Mouse (Mus musculus) left cerebral cortex, postnatal 14 days (tissue): ENCODE results near the gene Ccer2. TPM values are rescaled to one million over a fixed set of nuclear protein-coding genes. Genes with fewer than 3 reads are reported as not detected.
A peak's percentile ranks its signal among the peaks of the same experiment; 100 is the strongest.

ENCODE experiments used
- DNase-seq, 2 experiments: peaks; one replicate each; pipeline ENCODE4 v3.0.0; 2021 to 2022; ENCODE audit warnings: low spot score in 2 of 2, mixed read lengths in 1 of 2
- intact Hi-C: fragments of 180-260 bp; cut with DNase I; formaldehyde crosslinking; loops from one replicate; pipeline ENCODE4 v1.15.1; 2025
- total RNA-seq, 2 experiments: library from RNA; stranded (reverse); gene quantifications; 2 replicates each; pipeline ENCODE4 v1.2.3; 2021

Gene Ccer2
- total RNA-seq, 2 experiments from 2014 or later: 1.3 TPM

DNA sequence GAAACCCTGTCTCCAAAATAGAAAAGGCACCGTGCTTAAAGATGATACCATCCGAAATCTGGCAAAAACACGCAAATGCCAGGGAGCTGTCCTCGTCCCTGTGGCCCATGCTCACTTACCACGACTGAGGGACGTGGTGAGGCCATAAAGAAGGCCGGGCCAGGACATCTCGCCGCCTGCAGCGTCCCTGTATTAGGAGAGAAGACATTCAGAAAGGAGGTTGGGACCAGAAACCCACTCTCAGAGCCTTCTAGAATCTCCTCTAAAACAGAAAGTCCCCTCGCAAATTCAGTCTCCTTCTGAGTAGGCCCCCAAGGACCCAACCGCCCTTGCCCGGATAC, 14.6 kb upstream of the Ccer2 start:
- no peak for DNase-seq
- intact Hi-C loops: no loop called here

GRCm38 (mm10) chr7:28741709-28742438, 14.1 kb upstream of the Ccer2 start, which contains the start of the genes Mrps12 and Sars2:
TSS of gene Mrps12 (minus strand) at chr7:28741820.
TSS of gene Sars2 (plus strand) at chr7:28741992.
- DNase-seq: peak; percentile 95 to 99
- intact Hi-C loops: no loop called here

DNA sequence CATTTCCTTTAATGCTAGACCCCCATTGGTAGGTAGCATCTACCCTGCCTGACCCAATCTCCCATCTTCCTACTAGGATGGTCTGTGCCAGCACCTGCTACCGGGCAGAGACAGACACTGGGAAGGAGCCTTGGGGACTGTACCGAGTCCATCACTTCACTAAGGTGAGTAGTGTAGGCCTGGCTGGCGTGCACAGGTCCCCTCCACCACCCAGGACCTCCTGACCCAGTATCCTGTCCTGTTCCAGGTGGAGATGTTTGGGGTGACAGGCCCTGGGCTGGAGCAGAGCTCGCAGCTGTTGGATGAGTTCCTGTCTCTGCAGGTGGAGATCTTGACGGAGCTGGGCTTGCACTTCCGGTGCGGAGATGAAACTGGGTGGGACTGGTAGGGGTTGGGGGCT, 6.0 kb upstream of the Ccer2 start:
- intact Hi-C loops: no loop called here
- DNase-seq: no peak

- DNase-seq: no peak
- intact Hi-C loops: no loop called here
Measured at GRCm38 (mm10) chr7:28758623-28759022, 2.6 kb downstream of the Ccer2 start.

DNA sequence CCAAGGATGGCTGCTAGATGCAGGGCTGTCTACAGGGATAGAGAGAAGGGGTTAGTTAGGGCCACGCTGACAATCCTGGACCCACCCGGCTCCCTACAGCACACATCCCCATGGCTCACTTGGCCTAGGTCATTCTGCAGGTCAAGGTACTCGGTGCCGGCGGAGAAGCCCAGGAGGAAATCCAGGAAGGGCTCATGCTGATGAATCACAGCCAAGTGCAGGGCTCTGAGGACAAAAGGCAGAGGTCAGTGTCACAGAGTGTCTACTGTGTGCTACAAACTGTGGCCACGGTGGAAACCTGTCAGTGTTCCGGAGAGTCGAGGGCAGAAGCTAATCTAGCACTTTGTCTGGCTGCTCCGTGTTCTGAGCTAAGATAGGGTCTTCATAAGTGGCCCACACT, 5.9 kb downstream of the Ccer2 start:
- intact Hi-C loops: no loop called here
- DNase-seq: no peak

DNA sequence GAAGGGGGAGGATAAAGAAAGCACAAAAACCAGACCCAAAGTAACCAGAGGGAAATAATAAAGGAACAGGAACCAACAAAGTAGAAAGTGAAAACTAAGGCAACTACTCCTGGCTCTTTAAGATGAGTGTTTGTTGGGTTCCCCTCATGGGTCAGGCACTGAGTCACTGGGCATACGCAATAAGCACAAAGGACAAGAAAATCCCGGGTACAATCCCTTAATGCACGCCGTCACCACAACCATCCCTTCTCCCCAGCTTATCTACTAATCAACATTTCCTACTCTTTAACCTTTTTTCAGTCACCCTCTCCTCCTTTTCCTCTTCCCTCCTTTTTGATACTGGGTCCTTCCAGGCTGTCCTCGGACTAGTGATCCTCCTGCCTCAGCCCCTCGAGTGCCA, 9.2 kb downstream of the Ccer2 start:
- intact Hi-C loops: no loop called here

GRCm38 (mm10) chr7:28766173-28766879, 10.4 kb downstream of the Ccer2 start, which contains the start of gene Sirt2:
TSS of gene Sirt2 (plus strand) at chr7:28766735.
- intact Hi-C loops: no loop called here
- DNase-seq: peak; percentile 99

More for the DNA sequence above, 9.2 kb downstream of the Ccer2 start:
- no peak for DNase-seq

DNA sequence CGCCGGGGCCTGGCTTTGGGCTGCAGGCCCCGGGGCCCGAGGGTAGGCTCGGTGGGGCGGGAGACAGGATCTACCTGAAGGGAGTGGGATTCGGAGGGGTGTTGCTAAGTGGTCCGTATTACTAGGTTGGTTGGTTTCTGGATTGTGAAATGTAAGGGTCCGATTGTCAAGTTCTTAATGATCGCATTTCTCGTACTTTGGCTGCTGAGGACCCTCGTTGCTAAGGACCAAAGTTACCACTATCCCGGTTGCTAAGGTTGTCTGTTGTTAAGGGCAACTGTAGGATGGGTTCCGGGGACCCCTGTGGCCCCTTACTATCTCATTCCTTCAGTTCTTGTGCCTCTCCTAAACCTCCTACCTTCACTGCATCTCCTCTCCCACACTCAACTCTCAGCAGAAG, 10.9 kb downstream of the Ccer2 start:
- intact Hi-C loops: no loop called here

GRCm38 (mm10) chr7:28767462-28767965, 11.5 kb downstream of the Ccer2 start, which contains the start of gene Nfkbib:
TSS of gene Nfkbib (minus strand) at chr7:28767512.
- no peak for DNase-seq
- intact Hi-C loops: no loop called here

More for the DNA sequence above, 10.9 kb downstream of the Ccer2 start:
- no peak for DNase-seq

- no peak for DNase-seq
- intact Hi-C loops: no loop called here
Measured at GRCm38 (mm10) chr7:28769414-28769958, 13.5 kb downstream of the Ccer2 start.

- intact Hi-C loops: no loop called here
- DNase-seq: no peak
Measured at GRCm38 (mm10) chr7:28770309-28770708, 14.3 kb downstream of the Ccer2 start.

DNA sequence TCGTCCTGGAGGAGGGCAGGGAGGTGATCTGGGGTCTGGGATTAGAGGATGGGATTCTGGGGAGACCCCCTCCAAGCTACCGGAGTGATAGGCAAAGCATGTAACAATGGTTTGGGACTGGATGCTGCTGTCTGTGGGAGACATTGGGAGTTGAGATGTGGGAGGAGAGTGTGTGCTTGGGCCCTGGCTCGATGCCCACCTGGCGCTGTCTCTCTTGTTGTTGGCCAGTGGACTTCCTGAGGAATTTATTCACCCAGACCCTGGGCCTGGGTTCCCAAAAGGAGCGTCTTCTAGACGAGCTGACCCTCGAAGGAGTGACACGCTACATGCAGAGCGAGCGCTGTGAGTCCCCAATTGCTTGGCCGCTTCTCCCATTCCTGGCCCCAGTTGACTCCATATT, 15.9 kb downstream of the Ccer2 start:
- DNase-seq: no peak
- intact Hi-C loops: no loop called here

- intact Hi-C loops: no loop called here
Measured at GRCm38 (mm10) chr7:28773163-28773562, 17.2 kb downstream of the Ccer2 start.

GRCm38 (mm10) chr7:28774164-28774563, 18.2 kb downstream of the Ccer2 start:
- intact Hi-C loops: no loop called here
- no peak for DNase-seq

More at GRCm38 (mm10) chr7:28773163-28773562, 17.2 kb downstream of the Ccer2 start:
- DNase-seq: no peak

GRCm38 (mm10) chr7:28775129-28775528, 19.2 kb downstream of the Ccer2 start:
- intact Hi-C loops: no loop called here
- no peak for DNase-seq

DNA sequence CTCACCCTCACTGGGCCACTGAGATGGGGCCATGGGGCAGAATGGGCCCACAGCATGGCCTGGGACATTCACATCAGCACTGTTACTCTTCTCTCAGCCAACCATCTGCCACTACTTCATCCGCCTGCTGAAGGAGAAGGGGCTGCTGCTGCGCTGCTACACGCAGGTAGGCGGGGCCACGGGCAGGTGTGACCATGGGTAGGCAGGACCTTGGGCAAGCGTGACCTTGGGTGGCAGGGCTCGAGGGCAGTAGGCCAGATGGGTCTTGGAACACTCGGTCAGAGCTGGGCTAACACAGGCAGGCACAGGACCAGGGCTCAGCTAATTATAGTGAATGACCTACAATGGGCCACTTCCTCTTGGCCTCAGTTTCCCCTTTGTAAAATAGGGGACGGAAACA, 22.9 kb downstream of the Ccer2 start:
- DNase-seq: no peak
- intact Hi-C loops: no loop called here

GRCm38 (mm10) chr7:28780067-28780658, 24.2 kb downstream of the Ccer2 start:
- DNase-seq: peak; percentile 94
- intact Hi-C loops: loop anchor here (10.0 kb wide), 1 partner anchor 255 kb away; no protein-coding TSS in a partner anchor

- intact Hi-C loops: loop anchor here (10.0 kb wide), 1 partner anchor 254 kb away; no protein-coding TSS in a partner anchor
- peak in 1 of 2 experiments; percentile 62 for DNase-seq
Measured at GRCm38 (mm10) chr7:28780857-28781256, 24.9 kb downstream of the Ccer2 start.

DNA sequence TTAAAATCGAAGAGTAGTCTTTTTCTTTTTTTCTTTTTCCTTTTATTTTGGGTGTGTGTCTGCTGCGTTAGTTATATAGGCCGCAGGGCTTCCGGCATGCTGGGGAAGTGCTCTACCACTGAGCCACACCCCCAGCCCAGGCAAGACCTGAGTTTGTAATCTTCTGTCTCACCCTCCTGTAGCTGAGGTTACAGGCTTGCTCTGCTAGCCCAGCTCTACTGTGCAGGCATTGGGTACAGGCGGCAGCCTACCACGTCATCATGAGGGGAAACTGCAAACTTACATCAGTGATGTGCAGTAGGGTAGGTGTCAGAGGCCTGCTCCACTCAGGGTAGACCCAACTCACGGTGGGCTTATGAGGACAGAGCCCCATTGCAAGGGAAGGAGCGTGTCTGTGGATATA, 25.3 kb downstream of the Ccer2 start:
- intact Hi-C loops: loop anchor here (10.0 kb wide), 1 partner anchor 254 kb away; no protein-coding TSS in a partner anchor
- DNase-seq: no peak

GRCm38 (mm10) chr7:28785161-28785560, 29.2 kb downstream of the Ccer2 start:
- intact Hi-C loops: loop anchor here (10.0 kb wide), 1 partner anchor 250 kb away; no protein-coding TSS in a partner anchor
- DNase-seq: no peak
